Mouse (Mus musculus) MEL (cell line): ENCODE results near the gene Grtp1. TPM values are rescaled to one million over a fixed set of nuclear protein-coding genes. Genes with fewer than 3 reads are reported as not detected.

Source experiments
- polyA plus RNA-seq, 2 experiments: library from polyadenylated mRNA; stranded (reverse) in 1 of 2; unstranded in 1 of 2; fragments of >175 nt in 1 of 2; fragments of >200 nt in 1 of 2; gene quantifications; 2 replicates each; pipeline versions ENCODE4 v1.2.1 to v1.2.4; 2012; ENCODE audit warnings: low replicate concordance in 2 of 2, low read depth in 1 of 2; ENCODE audit not compliant: insufficient read length in 2 of 2, insufficient read depth in 1 of 2, missing spikeins in 1 of 2
- total RNA-seq: library from RNA; depleted of rRNA; stranded (reverse); fragments of 300-350 nt; gene quantifications from 2 replicates; pipeline ENCODE4 v1.2.3, GENCODE M21; 2012; rRNA removed

The Grtp1 gene
- total and polyA plus RNA-seq, 3 experiments: 11.9 to 15.1 TPM; not detected in 1

Other genes with a start within 250 kb of the Grtp1 start
- gene F7, start 174.6 kb downstream of the Grtp1 start, total RNA-seq: not detected in 2 replicates
- not detected for gene F7, start 174.6 kb downstream of the Grtp1 start, polyA plus RNA-seq
- gene F10, start 163.3 kb downstream of the Grtp1 start, total RNA-seq: 0.04 TPM in 1 of 2 replicates, not detected in the other
- under 1 TPM in 1 of 2 experiments, not detected in 1; 0.03 TPM for gene F10, start 163.3 kb downstream of the Grtp1 start, polyA plus RNA-seq
- 0.10 and 0.12 TPM in 2 replicates for gene Proz, start 139.7 kb downstream of the Grtp1 start, total RNA-seq
- gene Proz, start 139.7 kb downstream of the Grtp1 start, polyA plus RNA-seq: under 1 TPM in 1 of 2 experiments, not detected in 1; 0.54 TPM
- 45.1 and 50.1 TPM in 2 replicates for gene Pcid2, start 95.2 kb downstream of the Grtp1 start, total RNA-seq
- 10 to 100 TPM; 68.1 to 90.6 TPM for gene Pcid2, start 95.2 kb downstream of the Grtp1 start, polyA plus RNA-seq
- 62.3 and 81.4 TPM in 2 replicates for gene Cul4a, start 95.0 kb downstream of the Grtp1 start, total RNA-seq
- 100 to 1,000 TPM in 1 of 2 experiments, 10 to 100 TPM in 1; 56.2 to 131 TPM for gene Cul4a, start 95.0 kb downstream of the Grtp1 start, polyA plus RNA-seq
- 191 and 205 TPM in 2 replicates for gene Lamp1, start 41.5 kb downstream of the Grtp1 start, total RNA-seq
- gene Lamp1, start 41.5 kb downstream of the Grtp1 start, polyA plus RNA-seq: 100 to 1,000 TPM; 109 to 233 TPM
- not detected in 2 replicates for gene Adprhl1, start 53.5 kb upstream of the Grtp1 start, total RNA-seq
- not detected for gene Adprhl1, start 53.5 kb upstream of the Grtp1 start, polyA plus RNA-seq
- gene Dcun1d2, start 87.5 kb upstream of the Grtp1 start, total RNA-seq: 15.3 and 19.9 TPM in 2 replicates
- 10 to 100 TPM in 1 of 2 experiments, not detected in 1; 19.1 TPM for gene Dcun1d2, start 87.5 kb upstream of the Grtp1 start, polyA plus RNA-seq
- 9.3 and 11.8 TPM in 2 replicates for gene Tmco3, start 87.6 kb upstream of the Grtp1 start, total RNA-seq
- 10 to 100 TPM in 1 of 2 experiments, not detected in 1; 20.3 TPM for gene Tmco3, start 87.6 kb upstream of the Grtp1 start, polyA plus RNA-seq
- gene Tfdp1, start 138.1 kb upstream of the Grtp1 start, total RNA-seq: 214 and 256 TPM in 2 replicates
- gene Tfdp1, start 138.1 kb upstream of the Grtp1 start, polyA plus RNA-seq: 100 to 1,000 TPM; 143 to 331 TPM
- gene Atp4b, start 196.2 kb upstream of the Grtp1 start, total RNA-seq: 0.08 TPM in 1 of 2 replicates, not detected in the other
- under 1 TPM in 1 of 2 experiments, not detected in 1; 0.14 TPM for gene Atp4b, start 196.2 kb upstream of the Grtp1 start, polyA plus RNA-seq
- under 0.01 TPM in 1 of 2 replicates, not detected in the other for gene Grk1, start 204.5 kb upstream of the Grtp1 start, total RNA-seq
- gene Grk1, start 204.5 kb upstream of the Grtp1 start, polyA plus RNA-seq: under 1 TPM in 1 of 2 experiments, not detected in 1; 0.03 TPM
- not detected in 2 replicates for gene Tmem255b, start 234.6 kb upstream of the Grtp1 start, total RNA-seq
- not detected for gene Tmem255b, start 234.6 kb upstream of the Grtp1 start, polyA plus RNA-seq